Mouse (Mus musculus) embryonic facial prominence, embryonic 15.5 days (tissue): Measurements from ENCODE around the gene Syt1. TPM values are rescaled to one million over a fixed set of nuclear protein-coding genes. Genes with fewer than 3 reads are reported as not detected.

ENCODE experiments used
- ATAC-seq: fragments of 200-750 bp; cut with Nextera tagmentation; 2 replicates; pipeline ENCODE4 v1.8.0; 2017; ENCODE audit warnings: low read depth, moderate TSS enrichment; ENCODE audit not compliant: insufficient number of reproducible peaks, low FRiP score, low TSS enrichment
- H3K27ac ChIP-seq: fragments of 300-500 bp; sonication (generic); replicated peaks from 2 replicates; pipeline ENCODE4 v1.5.1; 2015; ENCODE audit warnings: mild to moderate bottlenecking, inconsistent platforms
- H3K27me3 ChIP-seq: fragments of 300-500 bp; sonication (generic); 2 replicates; pipeline ENCODE4 v1.6.1; 2015; ENCODE audit warnings: inconsistent platforms
- H3K36me3 ChIP-seq: fragments of 300-500 bp; sonication (generic); 2 replicates; pipeline ENCODE4 v1.6.1; 2015; ENCODE audit warnings: mild to moderate bottlenecking, inconsistent platforms
- H3K4me1 ChIP-seq: fragments of 300-500 bp; sonication (generic); 2 replicates; pipeline ENCODE4 v1.6.1; 2015; ENCODE audit warnings: inconsistent platforms
- H3K4me2 ChIP-seq: fragments of 300-500 bp; sonication (generic); replicated peaks from 2 replicates; pipeline ENCODE4 v1.6.1; 2015; ENCODE audit warnings: mild to moderate bottlenecking, inconsistent platforms
- H3K4me3 ChIP-seq: fragments of 300-500 bp; sonication (generic); replicated peaks from 2 replicates; pipeline ENCODE4 v1.5.1; 2015; ENCODE audit warnings: mild to moderate bottlenecking, inconsistent platforms
- H3K9ac ChIP-seq: fragments of 300-500 bp; sonication (generic); 2 replicates; pipeline ENCODE4 v1.6.1; 2015; ENCODE audit warnings: inconsistent platforms
- H3K9me3 ChIP-seq: fragments of 300-500 bp; sonication (generic); replicated peaks from 2 replicates; pipeline ENCODE4 v1.6.1; 2016; ENCODE audit warnings: inconsistent platforms
- WGBS: fragments of 180-500 bp; shearing (Covaris S2); methylation state at CpG from one replicate; pipeline ENCODE4 v1.1.7; 2015; 5-methylcytosine and 5-hydroxymethylcytosine counted together
- polyA plus RNA-seq: library from polyadenylated mRNA; unstranded; fragments of >200 nt; fragmentation: Nextera tagmentation; extraction: Ambion mirVana; gene quantifications from 2 replicates; pipeline ENCODE4 v1.2.1, GENCODE M21; 2015

Gene Syt1
- polyA plus RNA-seq, 1 experiment from 2014 or later, result 4.3 TPM

DNA sequence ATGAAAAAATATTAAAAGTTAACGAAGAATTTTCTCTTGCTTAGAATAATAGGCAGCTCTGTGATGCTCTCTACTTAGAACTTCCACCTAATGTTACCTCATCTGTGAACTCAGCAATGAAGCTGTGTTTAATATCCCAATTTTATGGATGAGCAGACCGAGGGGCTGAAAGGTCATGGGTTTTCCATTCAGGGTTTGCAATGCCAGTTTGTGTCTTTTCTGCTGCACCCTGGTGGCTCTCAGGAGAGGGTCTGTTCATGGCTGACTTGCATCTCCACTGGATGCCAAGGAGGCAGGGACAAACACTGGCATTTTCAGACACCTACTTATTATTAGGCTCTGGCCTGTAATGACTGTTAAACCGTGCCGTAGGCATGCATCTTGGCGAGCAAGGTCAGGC is 439.7 kb downstream of the Syt1 start:
- 82% methylated on average over 5 of the region's 5 CpGs for WGBS
- Histone ChIP-seq H3K27ac (no peak overlapping the region), H3K27me3 (no peaks in the 10 kb centered on the region), H3K4me2 (no peak overlapping the region), H3K4me1 (no peaks in the 10 kb centered on the region), H3K4me3 (no peak overlapping the region), H3K36me3 (no peaks in the 10 kb centered on the region), H3K9ac (no peak overlapping the region), H3K9me3 (no peaks in the 10 kb centered on the region)
- no peak for ATAC-seq

DNA sequence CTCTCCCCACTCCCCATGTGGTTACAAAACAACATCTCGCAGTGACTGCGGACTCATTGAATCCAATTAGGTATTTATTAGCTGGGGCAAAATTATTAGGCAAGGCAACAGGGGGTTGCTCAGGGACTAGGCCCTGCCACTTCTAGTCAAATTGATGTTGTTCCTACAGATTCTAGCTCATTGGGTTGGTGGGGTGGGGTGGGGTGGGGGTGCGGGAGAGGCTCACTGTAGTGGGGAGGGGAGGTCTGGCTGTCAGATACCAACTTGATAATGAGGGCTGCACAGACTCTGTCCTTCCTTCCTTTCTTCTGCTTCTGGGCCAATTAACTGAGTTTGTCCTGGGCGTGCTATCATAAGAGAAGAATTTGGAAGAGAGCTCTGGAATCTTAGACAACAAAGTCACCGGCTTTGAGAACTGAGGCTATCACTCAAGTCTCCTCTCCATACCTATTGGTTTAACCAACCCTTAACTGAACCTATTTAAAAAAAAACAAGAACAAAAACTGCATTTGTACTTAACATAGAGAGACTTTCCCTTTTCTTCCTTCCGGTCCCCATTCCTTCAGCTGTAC is 441.1 kb downstream of the Syt1 start:
- Histone ChIP-seq H3K4me3 (no peak overlapping the region), H3K9ac (no peak overlapping the region), H3K27me3 (no peaks in the 10 kb centered on the region), H3K4me2 (no peak overlapping the region), H3K36me3 (no peaks in the 10 kb centered on the region), H3K27ac (no peak overlapping the region), H3K4me1 (no peaks in the 10 kb centered on the region), H3K9me3 (no peaks in the 10 kb centered on the region)
- 86% methylated on average over 6 of the region's 6 CpGs for WGBS
- ATAC-seq, result no peak

DNA sequence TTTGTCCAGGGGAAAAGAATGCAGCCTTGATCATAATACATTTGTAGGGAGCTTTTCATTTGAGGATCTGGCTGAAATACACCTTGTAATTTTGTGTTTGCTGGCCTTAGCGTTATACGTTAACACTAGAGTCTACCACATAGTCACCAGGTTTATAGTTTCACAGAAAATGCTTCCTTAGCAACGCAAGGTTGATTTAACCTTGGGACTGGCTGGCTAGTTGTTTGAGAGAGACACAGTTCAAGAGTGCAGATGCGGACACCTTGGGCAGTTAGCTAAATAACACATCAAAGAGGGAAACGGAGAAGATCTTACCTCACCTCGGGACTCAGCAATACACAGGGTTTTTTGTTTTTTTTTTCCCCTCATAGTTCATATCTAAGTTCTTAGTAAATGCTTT is 441.9 kb downstream of the Syt1 start:
- H3K4me1 ChIP-seq, result no peaks in the 10 kb centered on the region
- H3K36me3 ChIP-seq, result no peaks in the 10 kb centered on the region
- H3K9me3 ChIP-seq, result no peaks in the 10 kb centered on the region
- ATAC-seq, result no peak
- 72% methylated on average over 6 of the region's 6 CpGs for WGBS
- no peak overlapping the region for H3K27ac ChIP-seq
- no peak overlapping the region for H3K4me2 ChIP-seq
- H3K4me3 ChIP-seq, result no peak overlapping the region
- H3K9ac ChIP-seq, result no peak overlapping the region
- H3K27me3 ChIP-seq, result no peaks in the 10 kb centered on the region

DNA sequence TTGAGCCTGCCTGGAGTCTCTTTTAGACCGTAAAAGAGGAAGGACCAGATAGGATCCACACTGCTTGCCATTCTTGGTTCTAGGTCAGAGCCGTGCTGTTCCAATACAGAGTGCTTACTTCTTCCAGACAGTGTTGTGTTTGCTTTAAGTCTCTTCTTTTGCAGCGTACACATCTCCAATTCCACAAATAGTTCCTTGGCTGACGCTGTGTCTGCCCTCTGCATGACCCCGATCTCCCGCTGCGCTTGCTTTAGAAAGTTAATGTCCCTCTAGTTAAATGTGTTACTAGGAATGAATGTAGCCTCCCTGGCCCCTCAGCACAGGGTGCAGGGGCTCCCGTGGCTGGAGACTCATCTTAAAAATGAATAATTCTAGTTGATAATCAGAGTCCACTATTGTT is 442.6 kb downstream of the Syt1 start:
- 16% methylated on average over 8 of the region's 8 CpGs for WGBS
- no peaks in the 10 kb centered on the region for H3K36me3 ChIP-seq
- H3K9ac ChIP-seq, result no peak overlapping the region
- no peak overlapping the region for H3K4me3 ChIP-seq
- H3K9me3 ChIP-seq, result no peaks in the 10 kb centered on the region
- H3K27ac ChIP-seq, result no peak overlapping the region
- peak overlapping the region; percentile 19; the same call in 1 of the 2 replicates for H3K4me2 ChIP-seq
- H3K27me3 ChIP-seq, result no peaks in the 10 kb centered on the region
- no peaks in the 10 kb centered on the region for H3K4me1 ChIP-seq
- no peak for ATAC-seq

DNA sequence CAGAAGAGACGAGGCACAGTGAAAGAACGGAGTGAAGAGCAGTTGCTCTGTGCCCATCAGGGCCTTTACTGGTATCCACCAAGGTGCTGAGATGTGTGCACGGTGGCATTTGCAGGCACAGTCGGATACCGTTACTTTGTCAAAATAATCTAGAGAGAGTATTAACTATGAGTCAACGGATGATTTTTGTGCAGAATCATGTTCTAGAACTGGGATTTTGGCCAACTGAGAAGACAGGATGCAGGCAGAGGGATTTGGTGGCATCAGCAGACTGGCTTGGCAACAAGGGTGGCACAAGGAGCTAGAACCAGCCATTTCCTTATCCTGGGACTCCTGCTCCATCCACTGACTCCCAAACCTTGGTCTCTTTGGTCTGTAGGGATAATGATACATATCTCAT is 443.3 kb downstream of the Syt1 start:
- Histone ChIP-seq H3K27ac (no peak overlapping the region), H3K9ac (no peak overlapping the region), H3K9me3 (no peaks in the 10 kb centered on the region), H3K36me3 (no peaks in the 10 kb centered on the region), H3K27me3 (no peaks in the 10 kb centered on the region), H3K4me2 (no peak overlapping the region), H3K4me3 (no peak overlapping the region), H3K4me1 (no peaks in the 10 kb centered on the region)
- no peak for ATAC-seq
- 94% methylated on average over 6 of the region's 6 CpGs for WGBS

DNA sequence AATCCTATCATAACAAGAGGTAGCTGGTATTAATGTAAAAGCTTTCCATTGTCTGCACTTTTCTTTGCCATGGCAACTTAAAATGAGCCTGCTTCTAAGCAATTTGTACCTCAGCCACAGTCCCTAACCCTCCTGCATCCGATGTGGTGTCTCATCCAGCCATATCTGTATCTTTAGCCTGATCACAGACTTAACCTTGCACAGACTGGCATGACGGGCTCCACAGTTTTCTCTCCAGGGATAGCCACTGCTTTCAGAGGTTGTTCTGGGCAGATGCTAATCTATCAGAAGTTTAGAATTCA is 451.2 kb downstream of the Syt1 start:
- Histone ChIP-seq H3K4me2 (no peak overlapping the region), H3K4me1 (no peaks in the 10 kb centered on the region), H3K27me3 (no peaks in the 10 kb centered on the region), H3K9me3 (no peaks in the 10 kb centered on the region), H3K36me3 (no peaks in the 10 kb centered on the region), H3K4me3 (no peak overlapping the region), H3K9ac (no peak overlapping the region), H3K27ac (no peak overlapping the region)
- no peak for ATAC-seq
- WGBS, result 56% methylated on average over 2 of the region's 2 CpGs

DNA sequence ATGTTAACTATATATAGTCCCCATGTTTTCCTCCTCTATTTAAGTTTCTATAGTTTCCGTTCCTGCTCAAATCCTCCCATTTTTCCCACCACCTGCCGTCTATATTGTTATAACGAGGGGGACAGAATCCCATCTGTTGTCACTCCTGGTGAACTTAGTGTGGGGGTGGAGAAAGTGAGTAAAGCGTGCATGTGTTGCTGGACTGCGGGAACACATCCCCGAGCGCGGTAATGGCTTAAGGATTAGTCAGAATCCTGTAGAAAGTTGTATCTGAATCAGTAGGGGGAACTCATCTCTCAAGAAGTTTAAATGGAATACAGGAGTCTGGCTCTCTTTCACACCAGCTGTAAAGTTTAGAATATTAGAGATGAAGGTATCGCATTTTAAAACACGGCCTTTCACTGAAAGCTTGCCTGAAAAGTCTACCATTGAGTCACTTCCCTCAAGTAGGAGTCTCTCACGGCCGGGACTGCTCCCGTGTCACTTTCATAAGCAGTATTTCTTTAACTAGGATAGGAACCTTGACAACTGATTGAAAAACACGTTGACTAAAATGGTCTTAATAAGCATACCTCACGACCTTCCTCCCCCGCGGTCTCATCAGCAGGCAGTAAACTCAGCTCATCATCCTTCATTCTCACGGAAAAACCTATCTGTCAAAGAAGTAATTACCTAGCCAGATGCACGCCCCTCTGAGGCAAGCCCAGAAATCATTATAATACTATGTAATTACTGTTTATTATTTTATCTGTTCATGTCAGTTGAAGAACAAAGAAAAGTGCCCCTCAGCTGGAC is 451.8 kb downstream of the Syt1 start:
- no peak for ATAC-seq
- Histone ChIP-seq H3K4me3 (no peak overlapping the region), H3K9ac (no peak overlapping the region), H3K4me2 (no peak overlapping the region), H3K27ac (no peak overlapping the region), H3K9me3 (no peaks in the 10 kb centered on the region), H3K27me3 (no peaks in the 10 kb centered on the region), H3K4me1 (no peaks in the 10 kb centered on the region), H3K36me3 (no peaks in the 10 kb centered on the region)
- WGBS, result 63% methylated on average over 19 of the region's 19 CpGs

DNA sequence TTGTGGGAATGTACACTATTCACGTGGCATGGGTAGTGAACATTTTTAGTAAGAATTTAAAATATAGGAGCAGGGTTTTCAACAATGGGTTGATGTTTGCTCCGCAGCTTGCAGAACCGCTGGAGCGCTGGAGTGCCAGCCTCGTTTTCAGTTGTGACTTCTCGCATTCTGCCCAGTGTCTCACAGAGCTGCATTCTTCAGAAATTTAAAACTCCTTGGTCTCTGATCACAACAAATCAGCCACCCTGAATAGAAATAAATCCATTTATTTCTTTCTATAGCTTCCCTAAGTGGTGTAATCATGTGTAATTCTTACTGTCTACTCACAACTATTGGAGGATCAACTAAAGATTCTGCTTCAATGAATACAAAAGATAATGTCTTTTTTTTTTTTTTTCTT is 458.2 kb downstream of the Syt1 start:
- Histone ChIP-seq H3K9me3 (no peaks in the 10 kb centered on the region), H3K4me3 (no peak overlapping the region), H3K4me1 (no peaks in the 10 kb centered on the region), H3K4me2 (no peak overlapping the region), H3K27ac (no peak overlapping the region), H3K27me3 (no peaks in the 10 kb centered on the region), H3K9ac (no peak overlapping the region), H3K36me3 (no peaks in the 10 kb centered on the region)
- WGBS, result 88% methylated on average over 6 of the region's 6 CpGs
- ATAC-seq, result no peak

DNA sequence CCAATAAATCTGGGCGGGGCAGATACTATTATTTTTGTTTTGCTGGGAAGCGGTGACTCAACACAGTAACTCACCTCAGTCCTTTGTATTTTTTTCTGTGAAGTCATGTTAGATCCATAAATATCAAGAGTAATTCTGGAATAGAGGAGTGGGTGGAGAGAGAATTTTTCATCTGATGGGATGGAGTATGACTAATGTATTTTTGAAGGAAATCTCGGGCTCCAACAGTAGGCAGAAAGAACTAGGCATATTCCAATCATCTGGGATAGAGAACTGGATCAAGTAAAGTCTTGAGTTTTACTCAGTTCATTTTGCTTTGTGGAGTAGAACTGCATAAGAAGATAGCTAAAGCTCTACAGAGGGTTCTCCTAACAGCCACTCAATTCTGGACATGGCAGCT is 465.1 kb downstream of the Syt1 start:
- Histone ChIP-seq H3K27ac (no peak overlapping the region), H3K4me3 (no peak overlapping the region), H3K4me1 (no peaks in the 10 kb centered on the region), H3K9me3 (no peaks in the 10 kb centered on the region), H3K9ac (no peak overlapping the region), H3K27me3 (no peaks in the 10 kb centered on the region), H3K36me3 (no peaks in the 10 kb centered on the region), H3K4me2 (no peak overlapping the region)
- WGBS, result 87% methylated on average over 3 of the region's 3 CpGs
- ATAC-seq, result no peak

DNA sequence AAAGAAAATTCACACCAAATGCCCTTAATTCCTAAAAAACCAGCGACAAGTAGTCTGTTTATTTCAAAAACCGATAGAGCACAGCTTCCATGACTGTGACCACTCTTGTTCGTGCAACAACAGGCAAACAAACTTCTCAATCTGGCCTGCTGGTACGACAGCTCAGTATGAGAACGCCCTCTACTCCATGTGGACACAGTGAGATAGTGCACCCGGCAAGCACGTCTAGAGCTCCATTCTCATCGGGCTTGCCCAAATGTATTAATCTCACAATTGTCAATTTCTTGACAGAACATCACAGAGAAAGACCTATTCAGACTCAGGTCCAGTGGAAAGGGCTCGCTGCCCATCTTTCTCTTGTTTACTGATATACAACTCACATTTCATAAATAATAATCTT is 469.2 kb downstream of the Syt1 start:
- Histone ChIP-seq H3K4me2 (no peak overlapping the region), H3K9ac (no peak overlapping the region), H3K36me3 (no peaks in the 10 kb centered on the region), H3K4me3 (no peak overlapping the region), H3K9me3 (no peaks in the 10 kb centered on the region), H3K27me3 (no peaks in the 10 kb centered on the region), H3K27ac (no peak overlapping the region), H3K4me1 (no peaks in the 10 kb centered on the region)
- no peak for ATAC-seq
- 79% methylated on average over 9 of the region's 9 CpGs for WGBS

DNA sequence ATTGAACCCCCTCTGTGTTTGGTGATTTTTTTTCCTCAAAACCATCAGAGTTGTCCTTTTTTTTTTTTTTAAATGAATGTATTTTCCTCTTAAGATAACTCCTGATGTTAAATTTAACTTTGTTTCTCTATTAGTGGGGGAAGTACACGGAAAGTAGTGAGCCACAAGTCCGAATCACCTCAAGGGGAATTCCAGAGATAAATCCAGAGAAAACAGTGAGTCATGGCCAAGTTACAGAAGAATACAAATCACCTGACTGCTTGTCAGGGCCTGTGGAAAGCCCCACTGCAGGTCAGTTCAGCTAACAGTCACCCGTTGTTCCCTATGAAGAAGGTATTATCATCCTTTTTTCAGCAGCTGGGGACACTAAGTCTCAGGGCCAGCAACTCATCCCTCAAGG is 472.2 kb downstream of the Syt1 start:
- Histone ChIP-seq H3K4me2 (no peak overlapping the region), H3K9ac (no peak overlapping the region), H3K4me3 (no peak overlapping the region), H3K27me3 (no peaks in the 10 kb centered on the region), H3K4me1 (no peaks in the 10 kb centered on the region), H3K27ac (no peak overlapping the region), H3K9me3 (no peaks in the 10 kb centered on the region), H3K36me3 (no peaks in the 10 kb centered on the region)
- ATAC-seq, result no peak
- 60% methylated on average over 3 of the region's 3 CpGs for WGBS

DNA sequence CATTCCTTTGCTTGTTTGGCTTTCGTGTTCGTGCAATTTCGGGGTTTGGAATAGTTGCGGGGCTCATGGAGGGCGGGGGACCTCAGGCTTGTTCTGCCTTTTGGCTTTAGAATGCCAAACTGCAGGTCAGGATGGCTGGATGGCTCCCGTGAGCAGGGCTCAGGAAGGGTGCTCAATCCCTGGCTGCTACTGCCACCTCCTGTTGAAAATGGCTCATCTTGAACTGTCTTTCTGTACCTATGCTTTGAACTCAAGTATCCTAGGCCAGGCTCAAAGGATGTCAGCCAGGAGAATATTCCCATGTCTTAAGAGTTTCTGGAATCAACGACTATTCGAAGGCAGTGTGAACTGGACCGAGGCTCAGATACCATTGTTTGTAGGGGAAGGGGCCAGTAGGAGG is 473.1 kb downstream of the Syt1 start:
- Histone ChIP-seq H3K27ac (no peak overlapping the region), H3K4me2 (no peak overlapping the region), H3K36me3 (no peaks in the 10 kb centered on the region), H3K9ac (no peak overlapping the region), H3K9me3 (no peaks in the 10 kb centered on the region), H3K4me3 (no peak overlapping the region), H3K4me1 (no peaks in the 10 kb centered on the region), H3K27me3 (no peaks in the 10 kb centered on the region)
- no peak for ATAC-seq
- 68% methylated on average over 9 of the region's 9 CpGs for WGBS
